Mouse (Mus musculus) hindbrain, embryonic 14.5 days (tissue): Measurements from ENCODE around the gene Noc3l. TPM values are rescaled to one million over a fixed set of nuclear protein-coding genes. Genes with fewer than 3 reads are reported as not detected.

Experiments
- ATAC-seq: fragments of 200-750 bp; cut with Nextera tagmentation; 2 replicates; pipeline ENCODE4 v1.8.0; 2017; ENCODE audit warnings: moderate number of reproducible peaks, mild to moderate bottlenecking, moderate TSS enrichment, moderate library complexity; ENCODE audit not compliant: low FRiP score
- DNase-seq: peaks from one replicate; pipeline ENCODE4 v3.0.0-alpha.2; 2015; ENCODE audit warnings: low spot score
- H3K27ac ChIP-seq: fragments of 300-500 bp; sonication (generic); 2 replicates; pipeline ENCODE4 v1.5.1; 2014; ENCODE audit warnings: mild to moderate bottlenecking, moderate library complexity
- H3K27me3 ChIP-seq: fragments of 300-500 bp; sonication (generic); 2 replicates; pipeline ENCODE4 v1.6.1; 2014; ENCODE audit warnings: mild to moderate bottlenecking, low read length, mixed read lengths; ENCODE audit not compliant: control insufficient read depth, insufficient read depth
- H3K36me3 ChIP-seq: fragments of 300-500 bp; sonication (generic); replicated peaks from 2 replicates; pipeline ENCODE4 v1.6.1; 2014; ENCODE audit not compliant: control insufficient read depth, insufficient read depth
- H3K4me1 ChIP-seq: fragments of 300-500 bp; sonication (generic); replicated peaks from 2 replicates; pipeline ENCODE4 v1.6.1; 2014; ENCODE audit warnings: antibody characterized with exemption, low read length, mixed read lengths; ENCODE audit not compliant: control insufficient read depth, insufficient read depth
- H3K4me2 ChIP-seq: fragments of 300-500 bp; sonication (generic); replicated peaks from 2 replicates; pipeline ENCODE4 v1.6.1; 2014; ENCODE audit warnings: mild to moderate bottlenecking, moderate library complexity
- H3K4me3 ChIP-seq: fragments of 300-500 bp; sonication (generic); replicated peaks from 2 replicates; pipeline ENCODE4 v1.5.1; 2014; ENCODE audit warnings: mild to moderate bottlenecking, low read length
- H3K9ac ChIP-seq: fragments of 300-500 bp; sonication (generic); 2 replicates; pipeline ENCODE4 v1.6.1; 2014
- H3K9me3 ChIP-seq: fragments of 300-500 bp; sonication (generic); 2 replicates; pipeline ENCODE4 v1.6.1; 2016; ENCODE audit warnings: low read length; ENCODE audit not compliant: control insufficient read depth
- WGBS: fragments of 180-500 bp; shearing (Covaris S2); extraction: QIAGEN DNeasy Blood & Tissue Kit; methylation state at CpG from one replicate; pipeline ENCODE4 v1.1.7; 2014; 5-methylcytosine and 5-hydroxymethylcytosine counted together
- polyA plus RNA-seq: library from polyadenylated mRNA; unstranded; fragments of >200 nt; fragmentation: Nextera tagmentation; extraction: Ambion mirVana; gene quantifications from 2 replicates; pipeline ENCODE4 v1.2.1, GENCODE M21; 2014

Gene Noc3l
- polyA plus RNA-seq, 1 experiment from 2014 or later, result 5.2 TPM

GRCm38 (mm10) chr19:38820186-38820804, 1.3 kb upstream of the Noc3l start:
- peaks cover 11% of the 10 kb centered on the region for H3K4me1 ChIP-seq
- no peaks in the 10 kb centered on the region for H3K9me3 ChIP-seq
- DNase-seq (no peak), ATAC-seq (no peak)
- no peak overlapping the region for H3K4me2 ChIP-seq
- peaks cover 9% of the 10 kb centered on the region for H3K36me3 ChIP-seq
- H3K27me3 ChIP-seq, result no peaks in the 10 kb centered on the region; the same call in 1 of the 2 replicates
- 96% methylated on average over 4 of the region's 4 CpGs for WGBS
- no peak overlapping the region for H3K4me3 ChIP-seq
- no peak overlapping the region for H3K9ac ChIP-seq
- no peak overlapping the region for H3K27ac ChIP-seq

GRCm38 (mm10) chr19:38819427-38819802, 378 bp upstream of the Noc3l start:
- H3K27ac ChIP-seq, result peak overlapping the region; percentile 55
- H3K4me3 ChIP-seq, result peak overlapping the region; percentile 60

GRCm38 (mm10) chr19:38818191-38818590, 846 bp downstream of the Noc3l start:
- H3K9me3 ChIP-seq, result no peaks in the 10 kb centered on the region
- peak overlapping the region; percentile 73 for H3K4me2 ChIP-seq
- H3K4me1 ChIP-seq, result peaks cover 11% of the 10 kb centered on the region
- no peak overlapping the region for H3K27ac ChIP-seq
- H3K9ac ChIP-seq, result peak overlapping the region; percentile 69
- WGBS, result 43% methylated on average over 8 of the region's 8 CpGs
- no peak for ATAC-seq
- no peaks in the 10 kb centered on the region; the same call in 1 of the 2 replicates for H3K27me3 ChIP-seq
- H3K4me3 ChIP-seq, result peak overlapping the region; percentile 60
- peaks cover 30% of the 10 kb centered on the region for H3K36me3 ChIP-seq
- DNase-seq, result no peak

More at GRCm38 (mm10) chr19:38819427-38819802, 378 bp upstream of the Noc3l start:
- H3K9ac ChIP-seq, result peak overlapping the region; percentile 69
- H3K27me3 ChIP-seq, result no peaks in the 10 kb centered on the region; the same call in 1 of the 2 replicates
- ATAC-seq (peak; percentile 81), DNase-seq (peak; percentile 24)
- no peaks in the 10 kb centered on the region for H3K9me3 ChIP-seq
- WGBS, result 13% methylated on average over 16 of the region's 16 CpGs
- H3K4me2 ChIP-seq, result peak overlapping the region; percentile 73
- H3K36me3 ChIP-seq, result peaks cover 18% of the 10 kb centered on the region
- H3K4me1 ChIP-seq, result peaks cover 11% of the 10 kb centered on the region

- DNase-seq, result no peak
- no peaks in the 10 kb centered on the region for H3K9me3 ChIP-seq
- H3K36me3 ChIP-seq, result peaks cover 95% of the 10 kb centered on the region
- no peak overlapping the region for H3K4me2 ChIP-seq
- H3K9ac ChIP-seq, result no peak overlapping the region
- H3K27me3 ChIP-seq, result no peaks in the 10 kb centered on the region
- no peak overlapping the region for H3K4me3 ChIP-seq
- no peak for ATAC-seq
- no peak overlapping the region for H3K27ac ChIP-seq
- WGBS, result 94% methylated on average over 6 of the region's 6 CpGs
- no peaks in the 10 kb centered on the region for H3K4me1 ChIP-seq
Observed at GRCm38 (mm10) chr19:38798801-38799200, 20.2 kb downstream of the Noc3l start.

- Histone ChIP-seq H3K36me3 (peaks cover 95% of the 10 kb centered on the region), H3K27ac (no peak overlapping the region), H3K4me1 (no peaks in the 10 kb centered on the region), H3K27me3 (no peaks in the 10 kb centered on the region), H3K9ac (no peak overlapping the region), H3K4me3 (no peak overlapping the region), H3K4me2 (no peak overlapping the region), H3K9me3 (no peaks in the 10 kb centered on the region)
- ATAC-seq (no peak), DNase-seq (no peak)
- WGBS, result 93% methylated on average over 1 of the region's 1 CpGs
Observed at GRCm38 (mm10) chr19:38798291-38798690, 20.7 kb downstream of the Noc3l start.

GRCm38 (mm10) chr19:38796546-38796945, 22.5 kb downstream of the Noc3l start:
- H3K9me3 ChIP-seq, result no peaks in the 10 kb centered on the region
- no peak overlapping the region for H3K4me2 ChIP-seq
- H3K4me3 ChIP-seq, result no peak overlapping the region
- DNase-seq (no peak), ATAC-seq (no peak)
- H3K36me3 ChIP-seq, result peaks cover 95% of the 10 kb centered on the region
- H3K9ac ChIP-seq, result no peak overlapping the region
- WGBS, result 82% methylated on average over 5 of the region's 5 CpGs
- no peak overlapping the region for H3K27ac ChIP-seq
- H3K27me3 ChIP-seq, result no peaks in the 10 kb centered on the region
- no peaks in the 10 kb centered on the region for H3K4me1 ChIP-seq

- Histone ChIP-seq H3K27me3 (no peaks in the 10 kb centered on the region), H3K9me3 (no peaks in the 10 kb centered on the region), H3K4me3 (no peak overlapping the region), H3K4me2 (no peak overlapping the region), H3K27ac (no peak overlapping the region), H3K9ac (no peak overlapping the region), H3K36me3 (peaks cover 99% of the 10 kb centered on the region), H3K4me1 (no peaks in the 10 kb centered on the region)
- WGBS, result 96% methylated on average over 7 of the region's 7 CpGs
- DNase-seq, result no peak
- no peak for ATAC-seq
Observed at GRCm38 (mm10) chr19:38793563-38794045, 25.4 kb downstream of the Noc3l start.

- H3K4me1 ChIP-seq, result no peaks in the 10 kb centered on the region
- no peak for ATAC-seq
- WGBS, result 95% methylated on average over 6 of the region's 6 CpGs
- no peak overlapping the region for H3K27ac ChIP-seq
- no peaks in the 10 kb centered on the region for H3K9me3 ChIP-seq
- DNase-seq, result no peak
- H3K4me2 ChIP-seq, result no peak overlapping the region
- no peak overlapping the region for H3K4me3 ChIP-seq
- no peaks in the 10 kb centered on the region for H3K27me3 ChIP-seq
- peaks cover 53% of the 10 kb centered on the region for H3K36me3 ChIP-seq
- no peak overlapping the region for H3K9ac ChIP-seq
Observed at GRCm38 (mm10) chr19:38787756-38788155, 31.3 kb downstream of the Noc3l start.

GRCm38 (mm10) chr19:38783542-38783941, 35.5 kb downstream of the Noc3l start:
- H3K9ac ChIP-seq, result no peak overlapping the region
- ATAC-seq, result no peak

More at GRCm38 (mm10) chr19:38783542-38783941, 35.5 kb downstream of the Noc3l start:
- H3K4me2 ChIP-seq, result no peak overlapping the region
- no peak overlapping the region for H3K4me3 ChIP-seq
- DNase-seq, result no peak
- 92% methylated on average over 9 of the region's 9 CpGs for WGBS
- no peaks in the 10 kb centered on the region for H3K9me3 ChIP-seq
- no peaks in the 10 kb centered on the region for H3K4me1 ChIP-seq
- no peaks in the 10 kb centered on the region for H3K27me3 ChIP-seq
- H3K36me3 ChIP-seq, result peaks cover 11% of the 10 kb centered on the region
- no peak overlapping the region for H3K27ac ChIP-seq
